Mouse (Mus musculus) forebrain, postnatal 0 days (tissue): ENCODE measurements around the gene Bcl2. TPM values are rescaled to one million over a fixed set of nuclear protein-coding genes. Genes with fewer than 3 reads are reported as not detected.

Experiments
- ATAC-seq: fragments of 200-750 bp; cut with Nextera tagmentation; 2 replicates; pipeline ENCODE4 v1.8.0; 2017; ENCODE audit warnings: mild to moderate bottlenecking, moderate library complexity
- DNase-seq: peaks from one replicate; pipeline ENCODE4 v3.0.0-alpha.2; 2015
- H3K27ac ChIP-seq: fragments of 300-500 bp; sonication (generic); 2 replicates; pipeline ENCODE4 v1.5.1; 2014; ENCODE audit warnings: low read depth, mild to moderate bottlenecking, antibody characterized with exemption, low read length, moderate library complexity, mixed read lengths
- H3K27me3 ChIP-seq: fragments of 300-500 bp; sonication (generic); 2 replicates; pipeline ENCODE4 v1.6.1; 2014; ENCODE audit warnings: mild to moderate bottlenecking, low read length, mixed read lengths; ENCODE audit not compliant: insufficient read depth
- H3K36me3 ChIP-seq: fragments of 300-500 bp; sonication (generic); 2 replicates; pipeline ENCODE4 v1.6.1; 2014; ENCODE audit warnings: mild to moderate bottlenecking, moderate library complexity; ENCODE audit not compliant: insufficient read depth
- H3K4me1 ChIP-seq: fragments of 300-500 bp; sonication (generic); 2 replicates; pipeline ENCODE4 v1.6.1; 2014; ENCODE audit warnings: antibody characterized with exemption; ENCODE audit not compliant: insufficient read depth
- H3K4me2 ChIP-seq: fragments of 300-500 bp; sonication (generic); 2 replicates; pipeline ENCODE4 v1.6.1; 2014; ENCODE audit warnings: low read depth, mild to moderate bottlenecking, moderate library complexity
- H3K4me3 ChIP-seq: fragments of 300-500 bp; sonication (generic); 2 replicates; pipeline ENCODE4 v1.5.1; 2014; ENCODE audit warnings: low read depth, low read length, mixed read lengths
- H3K9ac ChIP-seq: fragments of 300-500 bp; sonication (generic); 2 replicates; pipeline ENCODE4 v1.6.1; 2014; ENCODE audit warnings: mild to moderate bottlenecking
- H3K9me3 ChIP-seq: fragments of 300-500 bp; sonication (generic); 2 replicates; pipeline ENCODE4 v1.6.1; 2016; ENCODE audit warnings: low read length
- CTCF ChIP-seq: sonication (generic); IDR thresholded peaks from 2 replicates; pipeline ENCODE4 v1.5.1; 2016; ENCODE audit warnings: antibody characterized with exemption, control low read depth, low read depth
- WGBS: fragments of 180-500 bp; shearing (Covaris S2); extraction: QIAGEN DNeasy Blood & Tissue Kit; methylation state at CpG from one replicate; pipeline ENCODE4 v1.1.7; 2014; 5-methylcytosine and 5-hydroxymethylcytosine counted together
- microRNA-seq, 2 experiments: library from miRNA; unstranded; fragments of <30 nt; microRNA quantifications; one replicate each; pipeline ENCODE4; 2016
- polyA plus RNA-seq: library from polyadenylated mRNA; unstranded; fragments of >200 nt; fragmentation: Nextera tagmentation; extraction: Ambion mirVana; gene quantifications from 2 replicates; pipeline ENCODE4 v1.2.1, GENCODE M21; 2015
- total RNA-seq: library from RNA; depleted of rRNA; stranded (reverse); fragments of >200 nt; gene quantifications from 2 replicates; pipeline ENCODE4 v1.2.3, GENCODE M21; 2014; rRNA removed

Bcl2 gene
- total and polyA plus RNA-seq, 2 experiments from 2014 or later, result 6.3 to 14.1 TPM

- no peaks in the 10 kb centered on the region for H3K36me3 ChIP-seq
- H3K9ac ChIP-seq, result no peak overlapping the region
- no peak overlapping the region for H3K4me2 ChIP-seq
- TF ChIP-seq CTCF, result no peak
- no peaks in the 10 kb centered on the region for H3K9me3 ChIP-seq
- no peak overlapping the region for H3K4me3 ChIP-seq
- no peak for DNase-seq
- no peak for ATAC-seq
- no peaks in the 10 kb centered on the region for H3K4me1 ChIP-seq
- no peak overlapping the region for H3K27ac ChIP-seq
- 49% methylated on average over 2 of the region's 2 CpGs for WGBS
- no peaks in the 10 kb centered on the region for H3K27me3 ChIP-seq
Measured at GRCm38 (mm10) chr1:106497999-106498398, 216.1 kb downstream of the Bcl2 start.

Small RNAs within 50 kb of the gene (microRNA-seq; reads per million reads assigned to microRNA genes)
- gene Mir3473f, result 0 reads per million in 2 experiments

Other genes with a start within 250 kb of the Bcl2 start
- gene Kdsr, start 45.5 kb upstream of the Bcl2 start, total RNA-seq, result 11.8 and 15.8 TPM in 2 replicates
- 13.4 and 17.8 TPM in 2 replicates for gene Kdsr, start 45.5 kb upstream of the Bcl2 start, polyA plus RNA-seq
- 30.8 and 31.5 TPM in 2 replicates for gene Vps4b, start 82.5 kb upstream of the Bcl2 start, total RNA-seq
- 20.2 and 27.7 TPM in 2 replicates for gene Vps4b, start 82.5 kb upstream of the Bcl2 start, polyA plus RNA-seq
- gene Serpinb5, start 146.9 kb upstream of the Bcl2 start, total RNA-seq, result 0.38 TPM in 1 of 2 replicates, not detected in the other
- gene Serpinb5, start 146.9 kb upstream of the Bcl2 start, polyA plus RNA-seq, result 0.06 and 0.08 TPM in 2 replicates
- gene Serpinb12, start 220.2 kb upstream of the Bcl2 start, total RNA-seq, result not detected in 2 replicates
- gene Serpinb12, start 220.2 kb upstream of the Bcl2 start, polyA plus RNA-seq, result not detected in 2 replicates